In genomic region chr13:65258175-65258954, GRCm38 (mm10) we compare ENCODE assay signal across 8 mouse cellular contexts. TPM values are rescaled to one million over a fixed set of nuclear protein-coding genes. Genes with fewer than 3 reads are reported as not detected.
DNase-seq lines count a peak whose midpoint lies in the region; ATAC-seq lines count a peak whose summit lies in the region.

No protein-coding gene starts in this region.

- peaks cover 17% of the 10 kb centered on the region for H3K36me3 ChIP-seq in embryonic facial prominence, embryonic 15.5 days
- peaks cover 4% of the 10 kb centered on the region; the same call in 1 of the 2 replicates for H3K36me3 ChIP-seq in hindbrain, embryonic 11.5 days (ENCODE audit: control insufficient read depth, insufficient read depth, low read length)
- peaks cover 7% of the 10 kb centered on the region; the same call in 1 of the 2 replicates for H3K36me3 ChIP-seq in midbrain, embryonic 14.5 days (ENCODE audit: control insufficient read depth, insufficient read depth, low read length)

- H3K27ac ChIP-seq in embryonic facial prominence, embryonic 15.5 days (replicated peaks): no peak overlapping the region
- H3K27ac ChIP-seq in hindbrain, embryonic 11.5 days (ENCODE audit: low read depth, low read length): no peak overlapping the region
- no peak overlapping the region for H3K27ac ChIP-seq in midbrain, embryonic 14.5 days (replicated peaks; ENCODE audit: low read depth, low read length)

- no peaks in the 10 kb centered on the region for H3K27me3 ChIP-seq in embryonic facial prominence, embryonic 15.5 days
- H3K27me3 ChIP-seq in hindbrain, embryonic 11.5 days (ENCODE audit: control insufficient read depth, insufficient read depth, low read length): peaks cover 4% of the 10 kb centered on the region; the same call in 1 of the 2 replicates
- no peaks in the 10 kb centered on the region for H3K27me3 ChIP-seq in midbrain, embryonic 14.5 days (ENCODE audit: control insufficient read depth, insufficient read depth, low read length)

- intact Hi-C loops in left cerebral cortex, postnatal 14 days (cut with DNase I): no loop called here

- peak overlapping the region; percentile 12; the same call in 1 of the 2 replicates for H3K4me3 ChIP-seq in embryonic facial prominence, embryonic 15.5 days (replicated peaks)
- H3K4me3 ChIP-seq in hindbrain, embryonic 11.5 days (ENCODE audit: low read depth, low read length): peak overlapping the region; percentile 3; the same call in 1 of the 2 replicates
- H3K4me3 ChIP-seq in midbrain, embryonic 14.5 days (replicated peaks; ENCODE audit: low read depth, low read length): peak overlapping the region; percentile 28

- H3K4me1 ChIP-seq in embryonic facial prominence, embryonic 15.5 days: no peaks in the 10 kb centered on the region
- no peaks in the 10 kb centered on the region for H3K4me1 ChIP-seq in hindbrain, embryonic 11.5 days (replicated peaks; ENCODE audit: control insufficient read depth, insufficient read depth, low read length)
- H3K4me1 ChIP-seq in midbrain, embryonic 14.5 days (ENCODE audit: control insufficient read depth, insufficient read depth, low read length): no peaks in the 10 kb centered on the region

- peak overlapping the region; percentile 27 for H3K4me2 ChIP-seq in embryonic facial prominence, embryonic 15.5 days (replicated peaks)
- peak overlapping the region; percentile 25; the same call in 1 of the 2 replicates for H3K4me2 ChIP-seq in hindbrain, embryonic 11.5 days (replicated peaks; ENCODE audit: low read depth, low read length)
- H3K4me2 ChIP-seq in midbrain, embryonic 14.5 days (ENCODE audit: low read length): peak overlapping the region; percentile 47

- H3K9ac ChIP-seq in embryonic facial prominence, embryonic 15.5 days: no peak overlapping the region
- H3K9ac ChIP-seq in hindbrain, embryonic 11.5 days (ENCODE audit: low read depth, low read length): no peak overlapping the region
- peak overlapping the region; percentile 13; the same call in 1 of the 2 replicates for H3K9ac ChIP-seq in midbrain, embryonic 14.5 days (replicated peaks; ENCODE audit: low read length)

- ATAC-seq in embryonic facial prominence, embryonic 15.5 days (ENCODE audit: insufficient number of reproducible peaks, low FRiP score, low TSS enrichment, low read depth): peak; percentile 60
- ATAC-seq in hindbrain, embryonic 11.5 days (ENCODE audit: low FRiP score): peak; percentile 77
- ATAC-seq in midbrain, embryonic 14.5 days (ENCODE audit: low FRiP score, low TSS enrichment): peak; percentile 81

- 28% methylated on average over 36 of the region's 36 CpGs for WGBS in embryonic facial prominence, embryonic 15.5 days
- WGBS in hindbrain, embryonic 11.5 days: 28% methylated on average over 36 of the region's 36 CpGs
- 20% methylated on average over 36 of the region's 36 CpGs for WGBS in midbrain, embryonic 14.5 days

- peak; percentile 67 for DNase-seq in ES-CJ7 (ENCODE audit: low read depth, low spot score)
- DNase-seq in adrenal gland, postnatal 25 days: peak; percentile 41
- DNase-seq in hindbrain, embryonic 11.5 days (ENCODE audit: low spot score): peak; percentile 63
- DNase-seq in left cerebral cortex, postnatal 14 days (ENCODE audit: low spot score in 2 of 2): peak; percentile 87 to 96
- DNase-seq in midbrain, embryonic 14.5 days: peak; percentile 85
- no peak for DNase-seq in urinary bladder, postnatal 25 days (ENCODE audit: low spot score)
- DNase-seq in urinary bladder, adult 2 months (ENCODE audit: low spot score): no peak

- H3K9me3 ChIP-seq in embryonic facial prominence, embryonic 15.5 days (replicated peaks): peaks cover 61% of the 10 kb centered on the region
- H3K9me3 ChIP-seq in hindbrain, embryonic 11.5 days (ENCODE audit: control insufficient read depth, low read length): peaks cover 19% of the 10 kb centered on the region
- H3K9me3 ChIP-seq in midbrain, embryonic 14.5 days (ENCODE audit: control insufficient read depth, low read length): peaks cover 71% of the 10 kb centered on the region

RNA-seq across cellular contexts. Expression of gene Gm10775, which starts 1.0 kb away (rescaled TPM):
- total RNA-seq in adrenal gland, postnatal 25 days (2021): not detected in 2 replicates
- polyA plus RNA-seq in embryonic facial prominence, embryonic 15.5 days (2015; fragmentation: Nextera tagmentation; extraction: Ambion mirVana): not detected in 2 replicates
- polyA plus RNA-seq in hindbrain, embryonic 11.5 days (2014; fragmentation: Nextera tagmentation; extraction: Ambion mirVana): not detected in 2 replicates
- total RNA-seq in left cerebral cortex, postnatal 14 days (2021): 1 to 10 TPM in 1 of 2 experiments, under 1 TPM in 1; 0.59 to 1.1 TPM
- polyA plus RNA-seq in midbrain, embryonic 14.5 days (2014; fragmentation: Nextera tagmentation; extraction: Ambion mirVana): 0.30 TPM in 1 of 2 replicates, not detected in the other
- 0.07 and 0.08 TPM in 2 replicates for polyA plus RNA-seq in urinary bladder, adult 2 months (2012; rRNA removed)

RNA-seq across cellular contexts. Expression of gene Zfp369, which starts 20.2 kb away (rescaled TPM):
- 32.0 and 32.4 TPM in 2 replicates for total RNA-seq in adrenal gland, postnatal 25 days (2021)
- polyA plus RNA-seq in embryonic facial prominence, embryonic 15.5 days (2015; fragmentation: Nextera tagmentation; extraction: Ambion mirVana): 11.8 and 12.7 TPM in 2 replicates
- 20.9 and 25.3 TPM in 2 replicates for polyA plus RNA-seq in hindbrain, embryonic 11.5 days (2014; fragmentation: Nextera tagmentation; extraction: Ambion mirVana)
- total RNA-seq in left cerebral cortex, postnatal 14 days (2021): 10 to 100 TPM; 60.2 to 60.7 TPM
- 25.7 and 27.3 TPM in 2 replicates for polyA plus RNA-seq in midbrain, embryonic 14.5 days (2014; fragmentation: Nextera tagmentation; extraction: Ambion mirVana)
- polyA plus RNA-seq in urinary bladder, adult 2 months (2012; rRNA removed): 27.5 and 34.2 TPM in 2 replicates

RNA-seq across cellular contexts. Expression of gene Nlrp4f, which starts 52.6 kb away (rescaled TPM):
- 0.55 TPM in 1 of 2 replicates, not detected in the other for total RNA-seq in adrenal gland, postnatal 25 days (2021)
- polyA plus RNA-seq in embryonic facial prominence, embryonic 15.5 days (2015; fragmentation: Nextera tagmentation; extraction: Ambion mirVana): not detected in 2 replicates
- 0.45 TPM in 1 of 2 replicates, not detected in the other for polyA plus RNA-seq in hindbrain, embryonic 11.5 days (2014; fragmentation: Nextera tagmentation; extraction: Ambion mirVana)
- total RNA-seq in left cerebral cortex, postnatal 14 days (2021): not detected
- polyA plus RNA-seq in midbrain, embryonic 14.5 days (2014; fragmentation: Nextera tagmentation; extraction: Ambion mirVana): 0.08 TPM in 1 of 2 replicates, not detected in the other
- polyA plus RNA-seq in urinary bladder, adult 2 months (2012; rRNA removed): 0.14 and 0.18 TPM in 2 replicates

Comparison
In these comparisons a context has a peak if more than half of its experiments do, and no peak if none do; other contexts are left out.
1. DNase-seq: peak in ES-CJ7 (single experiment), adrenal gland, postnatal 25 days (single experiment), hindbrain, embryonic 11.5 days (single experiment), left cerebral cortex, postnatal 14 days (2 of 2) and midbrain, embryonic 14.5 days (single experiment); none in urinary bladder, postnatal 25 days (single experiment) and urinary bladder, adult 2 months (single experiment).
2. Peak in every context shown above with its lines, with median percentiles within 50 percentile points of each other: ATAC-seq, H3K4me2 ChIP-seq and H3K4me3 ChIP-seq.